Mouse (Mus musculus) ES-Bruce4 (cell line): ENCODE measurements at regions not wholly inside any gene's neighbourhood (a gene's known extent, or its start where the extent isn't known, plus 50 kb on each side); places are given as distances from the start of the nearest gene placed in this dataset.
A peak's percentile ranks its signal among the peaks of the same experiment; 100 is the strongest.
"Not testable (repeated sequence)": the region's sequence is repeated elsewhere in the genome, so short reads cannot be mapped to it uniquely, and the experiment has no call there.

ENCODE experiments used
- H3K27ac ChIP-seq: 2 replicates; pipeline ENCODE4 v1.5.1; 2012; ENCODE audit warnings: low read length, inconsistent platforms; ENCODE audit not compliant: insufficient read depth
- H3K27me3 ChIP-seq: 2 replicates; pipeline ENCODE4 v1.6.1; 2012; ENCODE audit warnings: mild to moderate bottlenecking, low read length, inconsistent platforms; ENCODE audit not compliant: control insufficient read depth, poor library complexity, insufficient read depth, severe bottlenecking
- H3K36me3 ChIP-seq: 2 replicates; pipeline ENCODE4 v1.6.1; 2012; ENCODE audit warnings: inconsistent platforms, mild to moderate bottlenecking, low read length, moderate library complexity; ENCODE audit not compliant: control insufficient read depth, poor library complexity, insufficient read depth, severe bottlenecking
- H3K4me1 ChIP-seq: one replicate; pipeline ENCODE4 v1.8.1; 2011; ENCODE audit warnings: low read length; ENCODE audit not compliant: control insufficient read depth, insufficient read depth
- H3K4me3 ChIP-seq: 2 replicates; pipeline ENCODE4 v1.5.1; 2011; ENCODE audit warnings: low read depth, mild to moderate bottlenecking, low read length
- H3K9ac ChIP-seq: 2 replicates; pipeline ENCODE4 v1.6.1; 2012; ENCODE audit warnings: low read depth, mild to moderate bottlenecking, inconsistent platforms; ENCODE audit not compliant: poor library complexity, severe bottlenecking
- H3K9me3 ChIP-seq: replicated peaks from 2 replicates; pipeline ENCODE4 v1.6.1; 2012; ENCODE audit warnings: mild to moderate bottlenecking, low read length, inconsistent platforms; ENCODE audit not compliant: control insufficient read depth, poor library complexity, insufficient read depth, severe bottlenecking
- CTCF ChIP-seq: IDR thresholded peaks from one replicate; pipeline ENCODE4 v1.8.1; 2011; ENCODE audit warnings: low read depth, low read length
- EP300 ChIP-seq: IDR thresholded peaks from 2 replicates; pipeline ENCODE4 v1.6.1; 2011; ENCODE audit warnings: low read depth, low read length; ENCODE audit not compliant: insufficient read depth
- POLR2A ChIP-seq: IDR thresholded peaks from one replicate; pipeline ENCODE4 v1.8.1; 2011; ENCODE audit warnings: low read length; ENCODE audit not compliant: insufficient read depth

- H3K36me3 ChIP-seq, result no peaks in the 10 kb centered on the region
- no peaks in the 10 kb centered on the region; the same call in 1 of the 2 replicates for H3K27me3 ChIP-seq
- no peak overlapping the region for H3K9ac ChIP-seq
- no peak for TF ChIP-seq EP300
- TF ChIP-seq POLR2A, result no peak
- no peak for TF ChIP-seq CTCF
- no peak overlapping the region for H3K4me3 ChIP-seq
- H3K4me1 ChIP-seq, result peaks cover 2% of the 10 kb centered on the region
- no peak overlapping the region for H3K27ac ChIP-seq
- H3K9me3 ChIP-seq, result peaks cover 1% of the 10 kb centered on the region
Observed at GRCm38 (mm10) chr12:71704431-71704830, 126.4 kb upstream of the Daam1 start.

DNA sequence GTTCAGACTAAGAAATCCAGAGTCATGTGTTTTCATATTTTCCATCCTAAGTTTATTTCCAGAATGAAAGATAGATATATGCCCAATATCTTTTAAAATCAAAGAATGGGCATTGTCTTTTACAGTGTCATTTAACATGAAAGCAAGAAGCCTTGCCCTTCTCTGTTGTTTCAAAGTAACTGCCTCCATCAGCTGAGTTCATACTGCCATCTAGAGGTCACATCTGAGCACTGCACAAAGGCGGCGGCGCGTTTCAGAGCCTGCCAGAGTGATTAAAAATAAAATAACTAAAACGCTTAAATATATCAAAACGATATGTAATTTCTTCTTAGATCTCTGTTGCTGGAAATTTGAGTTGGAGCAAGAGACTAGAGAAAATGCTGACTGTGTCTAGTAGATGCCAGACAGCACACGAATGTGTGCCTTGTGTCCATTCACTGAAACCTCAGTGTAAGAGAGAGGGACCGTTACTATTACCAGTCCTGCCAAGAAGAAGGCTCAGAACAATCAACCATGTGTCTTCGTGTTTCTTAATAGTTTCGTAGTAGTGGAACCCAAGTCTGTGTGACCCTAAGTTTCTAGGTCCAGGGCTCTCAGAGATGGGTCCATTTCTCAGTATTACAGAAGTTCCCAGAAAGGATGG is 123.0 kb upstream of the Daam1 start:
- TF ChIP-seq CTCF (peak; percentile 80), POLR2A (no peak)
- H3K9me3 ChIP-seq, result no peaks in the 10 kb centered on the region
- no peak overlapping the region for H3K9ac ChIP-seq
- peaks cover 2% of the 10 kb centered on the region for H3K4me1 ChIP-seq
- no peak overlapping the region for H3K27ac ChIP-seq
- no peaks in the 10 kb centered on the region; the same call in 1 of the 2 replicates for H3K27me3 ChIP-seq
- H3K4me3 ChIP-seq, result no peak overlapping the region
- H3K36me3 ChIP-seq, result no peaks in the 10 kb centered on the region

- Histone ChIP-seq H3K4me3 (no peak overlapping the region), H3K9me3 (no peaks in the 10 kb centered on the region), H3K27me3 (peaks cover 2% of the 10 kb centered on the region), H3K4me1 (peaks cover 1% of the 10 kb centered on the region), H3K9ac (no peak overlapping the region), H3K27ac (no peak overlapping the region), H3K36me3 (no peaks in the 10 kb centered on the region)
- TF ChIP-seq CTCF (no peak), EP300 (no peak), POLR2A (no peak)
Observed at GRCm38 (mm10) chr12:71714606-71715005, 116.3 kb upstream of the Daam1 start.

GRCm38 (mm10) chr12:71718412-71718811 is 112.5 kb upstream of the Daam1 start:
- H3K4me3 ChIP-seq, H3K27ac ChIP-seq, H3K36me3 ChIP-seq, H3K9me3 ChIP-seq, H3K4me1 ChIP-seq, H3K27me3 ChIP-seq, H3K9ac ChIP-seq: not testable (repeated sequence)
- TF ChIP-seq EP300, result 0 out of 2 replicates have a peak, but pooled peaks have one; percentile 43

DNA sequence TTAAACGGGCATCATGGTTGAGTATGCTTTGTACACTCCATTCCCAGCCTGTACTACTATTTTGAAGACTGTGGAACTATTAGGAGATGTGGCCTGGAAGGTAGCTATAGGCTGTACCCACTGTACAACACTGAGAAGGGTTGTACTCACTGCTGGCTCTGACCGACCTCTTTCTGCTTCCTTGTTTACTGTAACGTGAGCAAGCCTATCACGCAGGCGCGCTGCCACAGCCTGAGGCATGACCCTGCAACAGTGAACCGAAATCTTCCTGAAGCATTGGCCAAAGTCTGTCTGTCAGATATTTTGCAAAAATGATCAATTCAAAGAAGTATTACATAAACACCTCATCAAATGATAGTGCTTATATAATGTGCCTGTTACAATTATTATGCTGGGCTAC is 112.0 kb upstream of the Daam1 start:
- peaks cover 1% of the 10 kb centered on the region for H3K4me1 ChIP-seq
- TF ChIP-seq EP300 (no peak), CTCF (no peak), POLR2A (no peak)
- H3K9me3 ChIP-seq, result no peaks in the 10 kb centered on the region
- H3K27ac ChIP-seq, result no peak overlapping the region
- no peak overlapping the region for H3K4me3 ChIP-seq
- peaks cover under 1% of the 10 kb centered on the region for H3K27me3 ChIP-seq
- H3K36me3 ChIP-seq, result no peaks in the 10 kb centered on the region
- H3K9ac ChIP-seq, result no peak overlapping the region

- no peak overlapping the region for H3K4me3 ChIP-seq
- no peaks in the 10 kb centered on the region for H3K27me3 ChIP-seq
- no peak overlapping the region for H3K9ac ChIP-seq
- no peaks in the 10 kb centered on the region for H3K36me3 ChIP-seq
- no peaks in the 10 kb centered on the region for H3K9me3 ChIP-seq
- H3K27ac ChIP-seq, result no peak overlapping the region
- no peaks in the 10 kb centered on the region for H3K4me1 ChIP-seq
- no peak for TF ChIP-seq POLR2A
Observed at GRCm38 (mm10) chr12:71725140-71725539, 105.7 kb upstream of the Daam1 start.
